Mouse (Mus musculus) neural tube, embryonic 15.5 days (tissue): ENCODE results near the gene Nudt19. TPM values are rescaled to one million over a fixed set of nuclear protein-coding genes. Genes with fewer than 3 reads are reported as not detected.

Experiments used
- ATAC-seq: fragments of 200-750 bp; cut with Nextera tagmentation; 2 replicates; pipeline ENCODE4 v1.8.0; 2017; ENCODE audit warnings: mild to moderate bottlenecking, moderate TSS enrichment, moderate library complexity; ENCODE audit not compliant: low FRiP score
- H3K27ac ChIP-seq: fragments of 300-500 bp; sonication (generic); replicated peaks from 2 replicates; pipeline ENCODE4 v1.5.1; 2015; ENCODE audit warnings: mild to moderate bottlenecking, inconsistent platforms
- H3K27me3 ChIP-seq: fragments of 300-500 bp; sonication (generic); replicated peaks from 2 replicates; pipeline ENCODE4 v1.6.1; 2015; ENCODE audit warnings: inconsistent platforms
- H3K36me3 ChIP-seq: fragments of 300-500 bp; sonication (generic); 2 replicates; pipeline ENCODE4 v1.6.1; 2015; ENCODE audit warnings: inconsistent platforms
- H3K4me1 ChIP-seq: fragments of 300-500 bp; sonication (generic); 2 replicates; pipeline ENCODE4 v1.6.1; 2015; ENCODE audit warnings: inconsistent platforms
- H3K4me2 ChIP-seq: fragments of 300-500 bp; sonication (generic); 2 replicates; pipeline ENCODE4 v1.6.1; 2015; ENCODE audit warnings: inconsistent platforms, mild to moderate bottlenecking, moderate library complexity
- H3K4me3 ChIP-seq: fragments of 300-500 bp; sonication (generic); replicated peaks from 2 replicates; pipeline ENCODE4 v1.5.1; 2015; ENCODE audit warnings: mild to moderate bottlenecking, inconsistent platforms
- H3K9ac ChIP-seq: fragments of 300-500 bp; sonication (generic); replicated peaks from 2 replicates; pipeline ENCODE4 v1.6.1; 2015; ENCODE audit warnings: mild to moderate bottlenecking, inconsistent platforms
- H3K9me3 ChIP-seq: fragments of 300-500 bp; sonication (generic); replicated peaks from 2 replicates; pipeline ENCODE4 v1.6.1; 2016; ENCODE audit warnings: inconsistent platforms
- WGBS: fragments of 180-500 bp; shearing (Covaris S2); methylation state at CpG from one replicate; pipeline ENCODE4 v1.1.7; 2015; ENCODE audit warnings: mixed read lengths; 5-methylcytosine and 5-hydroxymethylcytosine counted together
- polyA plus RNA-seq: library from polyadenylated mRNA; unstranded; fragments of >200 nt; fragmentation: Nextera tagmentation; extraction: Ambion mirVana; gene quantifications from 2 replicates; pipeline ENCODE4 v1.2.1, GENCODE M21; 2015

Nudt19 gene
- polyA plus RNA-seq, result 114 and 123 TPM in 2 replicates

GRCm38 (mm10) chr7:35556205-35556603 is at the start of gene Nudt19:
TSS of gene Nudt19 (minus strand) at chr7:35556304.
- Histone ChIP-seq H3K36me3 (peaks cover 2% of the 10 kb centered on the region; the same call in 1 of the 2 replicates), H3K4me1 (peaks cover 18% of the 10 kb centered on the region), H3K4me3 (peak within 1 kb of the TSS; percentile 82), H3K27ac (peak within 1 kb of the TSS; percentile 96), H3K4me2 (peak within 1 kb of the TSS; percentile 79), H3K9ac (peak within 1 kb of the TSS; percentile 92), H3K27me3 (no peaks in the 10 kb centered on the region), H3K9me3 (no peaks in the 10 kb centered on the region)
- 74% methylated on average over 4 of the region's 4 CpGs for WGBS
- no peak for ATAC-seq

GRCm38 (mm10) chr7:35602766-35603165 is 46.7 kb upstream of the Nudt19 start:
- H3K4me1 ChIP-seq, result no peaks in the 10 kb centered on the region
- peaks cover 27% of the 10 kb centered on the region for H3K36me3 ChIP-seq
- H3K27ac ChIP-seq, result no peak overlapping the region
- ATAC-seq, result no peak
- no peak overlapping the region for H3K4me2 ChIP-seq
- no peaks in the 10 kb centered on the region for H3K9me3 ChIP-seq
- H3K9ac ChIP-seq, result no peak overlapping the region
- no peaks in the 10 kb centered on the region for H3K27me3 ChIP-seq
- H3K4me3 ChIP-seq, result no peak overlapping the region
- WGBS, result 95% methylated on average over 5 of the region's 5 CpGs

DNA sequence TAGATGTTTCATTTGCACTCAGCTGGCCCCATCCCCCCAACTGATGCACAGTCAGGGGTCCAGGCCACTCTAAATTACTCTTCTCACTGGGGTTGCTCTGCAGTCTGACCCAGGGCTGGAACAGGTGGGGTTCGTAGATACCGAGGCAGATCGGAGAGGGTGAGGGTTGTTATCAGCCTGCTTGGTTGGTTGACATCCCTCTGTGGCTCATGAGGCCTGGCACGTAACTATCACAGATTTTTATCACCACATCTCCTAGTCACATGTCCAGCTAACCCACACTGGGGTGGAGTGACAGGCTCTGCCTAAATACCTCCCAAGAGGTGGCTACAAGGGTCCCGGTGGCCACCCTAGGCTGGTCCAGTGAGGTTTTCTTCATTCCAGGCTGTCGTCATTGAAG is 45.0 kb upstream of the Nudt19 start:
- H3K9me3 ChIP-seq, result no peaks in the 10 kb centered on the region
- no peak overlapping the region for H3K4me2 ChIP-seq
- no peaks in the 10 kb centered on the region for H3K27me3 ChIP-seq
- H3K4me3 ChIP-seq, result no peak overlapping the region
- H3K27ac ChIP-seq, result no peak overlapping the region
- H3K9ac ChIP-seq, result no peak overlapping the region
- WGBS, result 92% methylated on average over 6 of the region's 6 CpGs
- no peaks in the 10 kb centered on the region for H3K4me1 ChIP-seq
- no peak for ATAC-seq
- H3K36me3 ChIP-seq, result peaks cover 23% of the 10 kb centered on the region

DNA sequence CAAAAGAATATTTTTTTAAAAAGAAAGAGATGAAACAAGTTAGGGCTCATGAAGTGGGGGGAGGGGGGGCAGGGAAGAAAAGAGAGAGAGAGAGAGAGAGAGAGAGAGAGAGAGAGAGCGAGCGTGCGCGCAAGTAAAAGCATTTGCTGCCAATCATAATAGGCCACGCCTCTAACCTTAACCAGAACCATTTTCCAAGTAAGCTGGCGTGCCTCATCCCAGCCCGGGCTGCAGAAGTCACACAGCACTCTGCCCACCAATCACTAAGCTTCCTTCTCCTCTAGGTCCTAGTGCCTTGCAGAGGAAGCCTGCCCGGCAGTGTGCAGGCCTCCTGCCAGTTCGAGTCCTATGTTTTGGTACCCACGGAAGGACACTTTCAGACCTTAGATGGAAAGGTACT is 43.9 kb upstream of the Nudt19 start:
- Histone ChIP-seq H3K27ac (no peak overlapping the region), H3K27me3 (no peaks in the 10 kb centered on the region), H3K4me2 (no peak overlapping the region), H3K4me3 (no peak overlapping the region), H3K4me1 (no peaks in the 10 kb centered on the region), H3K9ac (no peak overlapping the region), H3K36me3 (peaks cover 26% of the 10 kb centered on the region), H3K9me3 (no peaks in the 10 kb centered on the region)
- WGBS, result 94% methylated on average over 10 of the region's 10 CpGs
- ATAC-seq, result no peak

- no peak overlapping the region for H3K9ac ChIP-seq
- no peak overlapping the region for H3K4me2 ChIP-seq
- H3K4me1 ChIP-seq, result no peaks in the 10 kb centered on the region
- 97% methylated on average over 9 of the region's 9 CpGs for WGBS
- peaks cover 30% of the 10 kb centered on the region for H3K36me3 ChIP-seq
- no peak overlapping the region for H3K27ac ChIP-seq
- H3K4me3 ChIP-seq, result no peak overlapping the region
- H3K9me3 ChIP-seq, result no peaks in the 10 kb centered on the region
- H3K27me3 ChIP-seq, result no peaks in the 10 kb centered on the region
- no peak for ATAC-seq
Observed at GRCm38 (mm10) chr7:35599492-35599891, 43.4 kb upstream of the Nudt19 start.

DNA sequence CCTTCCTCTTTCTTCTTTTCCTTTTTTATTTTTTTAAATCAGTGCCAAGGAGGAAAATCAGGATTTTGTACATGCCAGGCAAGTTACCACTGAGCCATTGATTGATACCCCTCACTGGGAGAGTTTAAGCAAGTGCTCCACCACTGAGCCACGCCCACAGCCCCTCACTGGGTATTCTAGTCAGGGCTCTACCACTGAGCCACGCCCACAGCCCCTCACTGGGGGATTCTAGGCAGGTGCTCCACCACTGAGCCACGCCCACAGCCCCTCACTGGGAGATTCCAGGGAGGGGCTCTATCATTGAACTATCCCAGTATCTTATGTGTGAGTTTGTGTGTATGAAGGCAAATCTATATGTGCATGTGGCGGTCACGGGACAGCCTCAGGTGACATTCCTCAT is 38.2 kb upstream of the Nudt19 start:
- Histone ChIP-seq H3K36me3 (peaks cover 27% of the 10 kb centered on the region), H3K4me3 (no peak overlapping the region), H3K9ac (no peak overlapping the region), H3K27ac (no peak overlapping the region), H3K27me3 (no peaks in the 10 kb centered on the region), H3K4me1 (0 out of 2 replicates have a peak, but pooled peaks cover 9% of the 10 kb centered on the region), H3K4me2 (no peak overlapping the region), H3K9me3 (no peaks in the 10 kb centered on the region)
- 94% methylated on average over 5 of the region's 5 CpGs for WGBS
- no peak for ATAC-seq

DNA sequence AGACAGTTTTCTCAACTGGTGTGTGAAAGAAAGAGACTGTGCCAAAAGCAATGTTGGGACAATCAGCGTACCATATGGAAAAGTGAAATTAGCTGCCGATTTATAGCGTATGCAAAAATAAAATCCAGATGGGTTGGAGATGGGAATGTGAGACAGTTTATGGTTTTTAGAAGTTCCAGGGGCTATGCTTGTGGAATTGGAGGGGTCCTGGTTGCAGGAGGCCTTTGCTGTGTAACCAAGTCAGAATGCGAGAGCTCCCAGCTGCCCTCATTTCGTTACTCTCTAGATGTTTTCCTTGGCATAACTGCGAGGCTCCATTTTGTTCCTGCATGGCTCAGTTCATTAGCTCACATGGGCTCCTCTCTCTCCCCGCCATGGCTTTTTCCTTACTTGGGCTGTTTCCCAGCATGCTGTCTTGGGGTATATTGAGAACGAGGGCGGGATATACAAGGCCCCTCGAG is 34.7 kb upstream of the Nudt19 start:
- H3K27ac ChIP-seq, result peak overlapping the region; percentile 13
- H3K4me2 ChIP-seq, result no peak overlapping the region
- no peak overlapping the region for H3K9ac ChIP-seq
- H3K4me3 ChIP-seq, result no peak overlapping the region
- no peak for ATAC-seq
- 65% methylated on average over 10 of the region's 10 CpGs for WGBS
- H3K9me3 ChIP-seq, result no peaks in the 10 kb centered on the region
- peaks cover 22% of the 10 kb centered on the region for H3K36me3 ChIP-seq
- H3K4me1 ChIP-seq, result peaks cover 23% of the 10 kb centered on the region
- H3K27me3 ChIP-seq, result no peaks in the 10 kb centered on the region

GRCm38 (mm10) chr7:35589485-35589884 is 33.4 kb upstream of the Nudt19 start:
- ATAC-seq, result no peak
- no peaks in the 10 kb centered on the region for H3K9me3 ChIP-seq
- H3K4me3 ChIP-seq, result no peak overlapping the region
- no peak overlapping the region for H3K9ac ChIP-seq
- H3K4me1 ChIP-seq, result peaks cover 35% of the 10 kb centered on the region
- H3K4me2 ChIP-seq, result no peak overlapping the region
- H3K27ac ChIP-seq, result no peak overlapping the region
- H3K36me3 ChIP-seq, result peaks cover 15% of the 10 kb centered on the region
- peaks cover 6% of the 10 kb centered on the region for H3K27me3 ChIP-seq
- 79% methylated on average over 7 of the region's 7 CpGs for WGBS

GRCm38 (mm10) chr7:35588680-35589428 is 32.8 kb upstream of the Nudt19 start:
- no peak overlapping the region for H3K4me3 ChIP-seq
- peaks cover 15% of the 10 kb centered on the region for H3K36me3 ChIP-seq
- no peak overlapping the region for H3K4me2 ChIP-seq
- WGBS, result 90% methylated on average over 9 of the region's 9 CpGs
- H3K27ac ChIP-seq, result no peak overlapping the region
- peaks cover 40% of the 10 kb centered on the region for H3K4me1 ChIP-seq
- no peak for ATAC-seq
- peaks cover 13% of the 10 kb centered on the region for H3K27me3 ChIP-seq
- H3K9ac ChIP-seq, result no peak overlapping the region
- H3K9me3 ChIP-seq, result no peaks in the 10 kb centered on the region

- no peaks in the 10 kb centered on the region for H3K9me3 ChIP-seq
- 87% methylated on average over 5 of the region's 5 CpGs for WGBS
- no peak for ATAC-seq
- H3K9ac ChIP-seq, result no peak overlapping the region
- peaks cover 4% of the 10 kb centered on the region for H3K36me3 ChIP-seq
- H3K4me2 ChIP-seq, result 0 out of 2 replicates have a peak overlapping the region, but pooled peaks have one; percentile 100
- no peak overlapping the region for H3K4me3 ChIP-seq
- H3K27me3 ChIP-seq, result peaks cover 24% of the 10 kb centered on the region
- H3K27ac ChIP-seq, result no peak overlapping the region
- H3K4me1 ChIP-seq, result peaks cover 40% of the 10 kb centered on the region
Observed at GRCm38 (mm10) chr7:35587728-35588127, 31.6 kb upstream of the Nudt19 start.

- H3K4me3 ChIP-seq, result peak overlapping the region; percentile 89
- WGBS, result 27% methylated on average over 15 of the region's 15 CpGs
- peak overlapping the region; percentile 100 for H3K4me2 ChIP-seq
- H3K36me3 ChIP-seq, result no peaks in the 10 kb centered on the region
- peak overlapping the region; percentile 84 for H3K9ac ChIP-seq
- H3K4me1 ChIP-seq, result peaks cover 40% of the 10 kb centered on the region
- H3K27ac ChIP-seq, result no peak overlapping the region
- ATAC-seq, result no peak
- H3K27me3 ChIP-seq, result peaks cover 31% of the 10 kb centered on the region
- H3K9me3 ChIP-seq, result no peaks in the 10 kb centered on the region
Observed at GRCm38 (mm10) chr7:35586906-35587445, 30.9 kb upstream of the Nudt19 start.
